Mouse (Mus musculus): ENCODE measurements around the gene Alpk1. TPM values are rescaled to one million over a fixed set of nuclear protein-coding genes. Genes with fewer than 3 reads are reported as not detected.

Alpk1 gene
- total RNA-seq, 2 experiments from 2014 or later, result 1.9 to 2.1 TPM

GRCm38 (mm10) chr3:127630190-127630589 is 150.1 kb downstream of the Alpk1 start:
- no peak for DNase-seq (ENCODE audit: low spot score)

DNA sequence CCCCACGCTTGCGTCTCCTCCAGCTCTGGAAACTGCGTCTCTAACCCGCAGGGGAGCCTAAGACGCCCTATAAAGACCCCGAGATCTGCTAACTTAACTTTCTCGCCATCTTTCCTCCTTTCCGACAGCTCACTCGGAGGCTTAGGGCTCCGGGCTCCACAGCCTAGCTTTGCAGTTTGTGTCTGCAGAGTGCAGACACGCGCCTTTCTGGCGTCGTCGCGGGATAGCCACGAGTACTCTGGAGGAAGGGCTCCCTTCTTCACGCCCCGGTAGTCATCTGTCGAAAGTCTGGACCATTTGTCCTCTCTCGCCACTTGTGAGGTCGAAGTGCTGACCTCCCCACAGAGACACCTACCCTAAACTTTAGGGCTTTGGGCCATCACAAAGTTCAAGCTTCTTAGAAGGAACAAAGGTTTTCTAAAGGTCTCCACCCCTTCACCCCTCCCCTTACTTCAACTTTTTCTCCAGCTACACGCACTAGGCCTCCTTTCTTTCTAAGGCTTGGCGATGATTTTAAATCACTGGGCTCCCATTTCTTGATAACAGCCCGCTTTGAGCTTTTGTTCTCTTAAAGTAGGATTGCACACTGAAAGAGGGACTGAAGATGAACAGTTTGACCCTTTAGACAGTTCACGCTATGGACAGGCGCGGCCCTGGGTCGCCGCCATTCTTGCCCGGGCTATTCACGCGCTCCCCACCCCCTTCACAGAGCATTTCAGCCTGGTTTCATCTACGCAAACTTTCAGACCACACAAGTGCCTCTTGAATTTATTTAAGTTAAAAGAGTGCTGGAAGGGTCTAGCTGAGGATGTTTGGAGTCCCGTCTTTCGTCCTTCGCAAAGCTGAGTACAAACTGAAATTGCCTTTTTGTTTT is 151.8 kb downstream of the Alpk1 start:
- DNase-seq (ENCODE audit: low spot score), result no peak

GRCm38 (mm10) chr3:127627956-127628310 is 152.4 kb downstream of the Alpk1 start:
- DNase-seq (ENCODE audit: low spot score), result no peak

DNA sequence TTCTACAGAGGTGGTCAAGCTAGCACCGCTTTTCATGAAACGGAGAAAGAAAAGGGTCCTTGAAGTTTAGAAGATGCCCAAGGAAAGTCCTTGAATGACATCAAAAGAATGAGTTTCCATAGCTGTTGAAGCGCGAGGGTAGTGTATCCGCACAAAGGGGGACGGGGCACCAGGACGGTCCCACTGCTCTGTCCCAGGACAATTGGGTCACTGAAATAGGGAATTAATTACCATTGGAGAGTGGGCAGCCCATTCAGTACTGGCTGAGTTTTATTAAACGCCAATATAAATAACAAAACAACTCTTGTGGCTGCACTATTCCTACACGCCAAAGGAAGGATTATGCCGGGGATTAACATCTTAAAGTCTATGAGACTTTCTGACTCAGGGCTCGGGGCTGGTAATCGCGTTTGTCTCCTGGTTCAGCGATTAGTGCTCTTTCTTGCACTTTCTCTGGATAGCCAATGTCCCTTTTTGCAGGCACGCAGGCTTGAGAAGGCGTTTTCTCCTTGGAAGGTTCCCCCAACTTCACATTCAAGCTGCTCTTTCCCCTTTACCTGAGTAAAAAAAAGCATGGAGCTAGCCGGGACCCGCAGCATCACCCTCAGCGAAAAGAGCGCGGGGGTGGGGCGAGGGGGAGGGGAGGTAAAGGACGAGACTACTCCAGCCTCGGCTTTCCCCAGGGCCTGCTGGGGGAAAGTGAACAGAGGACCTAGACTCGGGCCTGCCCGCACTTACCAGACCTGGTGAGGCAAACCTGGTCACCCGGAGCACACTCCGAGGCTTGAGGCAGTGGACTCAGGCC is 153.0 kb downstream of the Alpk1 start:
- no peak for DNase-seq (ENCODE audit: low spot score)

- DNase-seq (ENCODE audit: low spot score), result no peak
Measured at GRCm38 (mm10) chr3:127626524-127626923, 153.8 kb downstream of the Alpk1 start.

DNA sequence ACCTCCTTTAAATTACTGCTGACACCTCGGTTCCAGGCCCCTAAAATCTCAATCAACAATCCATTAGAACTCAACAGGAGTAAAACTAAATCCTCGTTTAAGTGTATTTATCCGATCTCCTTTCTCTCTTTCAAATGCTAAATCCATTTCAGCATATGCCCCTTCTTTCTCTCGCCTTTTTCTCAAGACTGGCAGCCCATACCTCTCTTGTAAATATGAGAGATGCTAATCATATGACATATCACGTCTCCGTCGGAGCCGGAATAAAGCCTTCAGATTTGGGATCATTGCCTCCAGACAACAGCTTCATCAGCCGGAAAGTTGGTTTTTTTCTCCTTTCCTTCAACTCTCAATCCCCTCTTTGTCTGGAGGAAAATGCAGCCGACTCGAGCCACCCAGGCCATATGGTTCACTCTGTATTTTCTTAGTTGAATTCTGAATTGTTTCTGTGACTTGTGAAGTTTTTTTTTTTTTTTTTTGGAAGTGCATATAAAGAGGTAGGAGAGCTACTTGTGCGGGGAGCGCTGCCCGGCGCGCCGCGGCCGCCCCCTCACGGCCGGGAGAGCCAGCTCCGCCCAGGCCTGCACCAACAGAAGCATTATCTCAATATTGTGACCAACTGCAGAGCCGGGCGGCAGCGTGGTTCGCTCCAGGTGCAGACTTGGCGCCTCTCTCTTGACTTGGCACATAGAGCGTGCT is 154.5 kb downstream of the Alpk1 start:
- no peak for DNase-seq (ENCODE audit: low spot score)

- peak; percentile 46 for DNase-seq (ENCODE audit: low spot score)
Measured at GRCm38 (mm10) chr3:127625296-127625695, 155.0 kb downstream of the Alpk1 start.

Other genes starting within 250 kb of the Alpk1 start
- 10 to 100 TPM in 1 of 2 experiments, 1 to 10 TPM in 1; 8.2 to 12.7 TPM for gene Larp7, start 227.2 kb downstream of the Alpk1 start, total RNA-seq (2021)
- under 1 TPM; 0.82 to 0.88 TPM for gene Zgrf1, start 227.0 kb downstream of the Alpk1 start, total RNA-seq (2021)
- not detected for gene Neurog2, start 147.4 kb downstream of the Alpk1 start, total RNA-seq (2021)
- gene Tifa, start 9.3 kb upstream of the Alpk1 start, total RNA-seq (2021), result 1 to 10 TPM; 1.1 to 2.9 TPM
- gene Ap1ar, start 57.0 kb upstream of the Alpk1 start, total RNA-seq (2021), result 10 to 100 TPM; 28.7 to 30.0 TPM
- gene Fam241a, start 115.8 kb upstream of the Alpk1 start, total RNA-seq (2021), result 1 to 10 TPM; 3.0 to 3.3 TPM